Mouse (Mus musculus) embryonic facial prominence, embryonic 11.5 days (tissue): ENCODE measurements around the gene Gm28729. TPM values are rescaled to one million over a fixed set of nuclear protein-coding genes. Genes with fewer than 3 reads are reported as not detected.

Experiments
- polyA plus RNA-seq: library from polyadenylated mRNA; unstranded; fragments of >200 nt; fragmentation: Nextera tagmentation; extraction: Ambion mirVana; gene quantifications from 2 replicates; pipeline ENCODE4 v1.2.1, GENCODE M21; 2014

Gm28729 gene
- polyA plus RNA-seq, 1 experiment from 2014 or later, result not detected

Other genes with a start within 250 kb of the Gm28729 start
- gene Atp1b3, start 160.8 kb downstream of the Gm28729 start, polyA plus RNA-seq, result 171 and 177 TPM in 2 replicates
- 301 and 308 TPM in 2 replicates for gene Rnf7, start 46.6 kb downstream of the Gm28729 start, polyA plus RNA-seq
- 17.2 and 18.3 TPM in 2 replicates for gene Rasa2, start 106.4 kb upstream of the Gm28729 start, polyA plus RNA-seq
- 8.8 and 9.3 TPM in 2 replicates for gene Zbtb38, start 227.6 kb upstream of the Gm28729 start, polyA plus RNA-seq